Mouse (Mus musculus) liver, embryonic 16.5 days (tissue): ENCODE results near the gene Eif1. TPM values are rescaled to one million over a fixed set of nuclear protein-coding genes. Genes with fewer than 3 reads are reported as not detected.
A peak's percentile ranks its signal among the peaks of the same experiment; 100 is the strongest.
"Not testable (repeated sequence)": the region's sequence is repeated elsewhere in the genome, so short reads cannot be mapped to it uniquely, and the experiment has no call there.

Source experiments
- ATAC-seq: fragments of 200-750 bp; cut with Nextera tagmentation; 2 replicates; pipeline ENCODE4 v1.8.0; 2017; ENCODE audit warnings: low read depth, mild to moderate bottlenecking, moderate number of reproducible peaks, moderate library complexity
- H3K27ac ChIP-seq: fragments of 300-500 bp; sonication (generic); 2 replicates; pipeline ENCODE4 v1.5.1; 2014; ENCODE audit warnings: mild to moderate bottlenecking, low read length
- H3K27me3 ChIP-seq: fragments of 300-500 bp; sonication (generic); 2 replicates; pipeline ENCODE4 v1.6.1; 2014; ENCODE audit warnings: low read depth, low read length, mixed read lengths; ENCODE audit not compliant: control insufficient read depth, insufficient read depth
- H3K36me3 ChIP-seq: fragments of 300-500 bp; sonication (generic); 2 replicates; pipeline ENCODE4 v1.6.1; 2014; ENCODE audit warnings: mild to moderate bottlenecking; ENCODE audit not compliant: control insufficient read depth, insufficient read depth
- H3K4me1 ChIP-seq: fragments of 300-500 bp; sonication (generic); 2 replicates; pipeline ENCODE4 v1.6.1; 2014; ENCODE audit warnings: low read depth, low read length, mixed read lengths; ENCODE audit not compliant: control insufficient read depth
- H3K4me2 ChIP-seq: fragments of 300-500 bp; sonication (generic); 2 replicates; pipeline ENCODE4 v1.6.1; 2014; ENCODE audit warnings: low read depth, low read length, mixed read lengths
- H3K4me3 ChIP-seq: fragments of 300-500 bp; sonication (generic); 2 replicates; pipeline ENCODE4 v1.5.1; 2014; ENCODE audit warnings: low read depth, mild to moderate bottlenecking, low read length
- H3K9ac ChIP-seq: fragments of 300-500 bp; sonication (generic); 2 replicates; pipeline ENCODE4 v1.6.1; 2014; ENCODE audit warnings: low read depth, low read length
- H3K9me3 ChIP-seq: fragments of 300-500 bp; sonication (generic); replicated peaks from 2 replicates; pipeline ENCODE4 v1.6.1; 2016; ENCODE audit warnings: low read length; ENCODE audit not compliant: control insufficient read depth
- WGBS: fragments of 180-500 bp; shearing (Covaris S2); extraction: QIAGEN DNeasy Blood & Tissue Kit; methylation state at CpG from one replicate; pipeline ENCODE4 v1.1.7; 2014; ENCODE audit not compliant: insufficient replicate concordance; 5-methylcytosine and 5-hydroxymethylcytosine counted together
- polyA plus RNA-seq: library from polyadenylated mRNA; unstranded; fragments of >200 nt; fragmentation: Nextera tagmentation; extraction: Ambion mirVana; gene quantifications from 2 replicates; pipeline ENCODE4 v1.2.1, GENCODE M21; 2015

The Eif1 gene
- polyA plus RNA-seq, 1 experiment from 2014 or later: 1,629 TPM

DNA sequence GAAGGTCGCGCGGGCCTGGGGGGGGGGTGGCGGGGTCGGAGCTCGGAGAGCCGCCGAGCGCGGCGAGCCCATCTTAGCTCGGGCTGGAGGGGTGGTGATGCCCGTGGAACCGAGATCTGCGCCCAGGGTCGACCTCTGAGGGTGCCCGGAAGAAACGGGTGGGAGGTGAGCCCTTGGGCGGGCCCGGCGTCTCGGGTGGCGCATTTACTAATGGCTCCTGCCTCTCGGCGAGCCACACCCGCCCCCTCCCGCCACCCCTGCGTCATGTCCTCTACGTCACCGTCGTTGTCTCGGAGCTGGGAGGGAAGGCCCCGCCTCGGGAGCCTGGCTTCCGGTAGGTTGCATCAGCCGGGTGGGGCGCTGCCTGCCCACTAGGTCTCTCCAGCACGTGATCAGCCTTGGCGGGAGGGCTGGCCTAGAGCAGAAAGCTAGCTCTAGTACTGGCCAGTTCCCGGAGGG, 516 bp downstream of the Eif1 start:
- H3K27ac ChIP-seq: peak overlapping the region; percentile 98
- no peaks in the 10 kb centered on the region for H3K9me3 ChIP-seq
- peak overlapping the region; percentile 81 for H3K4me2 ChIP-seq
- peak overlapping the region; percentile 85 for H3K4me3 ChIP-seq
- under 1% methylated on average over 34 of the region's 40 CpGs for WGBS
- ATAC-seq: peak; percentile 84
- peaks cover 35% of the 10 kb centered on the region for H3K4me1 ChIP-seq
- H3K36me3 ChIP-seq: peaks cover 19% of the 10 kb centered on the region
- H3K9ac ChIP-seq: peak overlapping the region; percentile 99
- no peaks in the 10 kb centered on the region for H3K27me3 ChIP-seq

DNA sequence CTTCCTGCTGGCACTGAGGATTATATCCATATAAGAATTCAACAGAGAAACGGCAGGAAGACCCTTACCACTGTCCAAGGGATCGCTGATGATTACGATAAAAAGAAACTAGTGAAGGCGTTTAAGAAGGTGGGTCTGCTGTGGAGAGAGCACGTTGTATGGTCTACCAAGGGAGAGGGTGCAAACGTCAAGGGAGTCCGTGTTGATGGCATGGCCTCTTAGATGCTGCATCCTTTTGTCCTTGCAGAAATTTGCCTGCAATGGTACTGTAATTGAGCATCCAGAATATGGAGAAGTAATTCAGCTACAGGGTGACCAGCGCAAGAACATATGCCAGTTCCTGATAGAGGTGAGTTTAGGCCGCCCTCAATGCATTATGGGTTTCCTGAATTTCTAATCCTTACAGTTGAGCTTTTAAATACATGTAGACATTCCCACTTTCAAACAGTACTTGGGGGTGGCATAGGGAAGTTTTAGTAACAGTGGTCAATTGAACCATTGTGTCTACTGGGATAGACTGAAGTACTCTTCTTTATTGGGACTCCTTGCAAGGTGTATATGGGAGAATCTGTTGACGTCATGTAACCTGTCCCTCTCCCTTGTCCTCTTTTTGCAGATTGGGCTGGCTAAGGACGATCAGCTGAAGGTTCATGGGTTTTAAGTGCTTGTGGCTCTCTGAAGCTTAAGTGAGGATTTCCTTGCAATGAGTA, 1.2 kb downstream of the Eif1 start:
- H3K27ac ChIP-seq: peak overlapping the region; percentile 98
- H3K27me3 ChIP-seq, H3K9me3 ChIP-seq, ATAC-seq: not testable (repeated sequence)
- H3K4me3 ChIP-seq: peak overlapping the region; percentile 85
- peaks cover 19% of the 10 kb centered on the region for H3K36me3 ChIP-seq
- H3K4me2 ChIP-seq: peak overlapping the region; percentile 81
- peaks cover 35% of the 10 kb centered on the region for H3K4me1 ChIP-seq
- WGBS: 10% methylated on average over 11 of the region's 11 CpGs
- peak overlapping the region; percentile 99 for H3K9ac ChIP-seq

DNA sequence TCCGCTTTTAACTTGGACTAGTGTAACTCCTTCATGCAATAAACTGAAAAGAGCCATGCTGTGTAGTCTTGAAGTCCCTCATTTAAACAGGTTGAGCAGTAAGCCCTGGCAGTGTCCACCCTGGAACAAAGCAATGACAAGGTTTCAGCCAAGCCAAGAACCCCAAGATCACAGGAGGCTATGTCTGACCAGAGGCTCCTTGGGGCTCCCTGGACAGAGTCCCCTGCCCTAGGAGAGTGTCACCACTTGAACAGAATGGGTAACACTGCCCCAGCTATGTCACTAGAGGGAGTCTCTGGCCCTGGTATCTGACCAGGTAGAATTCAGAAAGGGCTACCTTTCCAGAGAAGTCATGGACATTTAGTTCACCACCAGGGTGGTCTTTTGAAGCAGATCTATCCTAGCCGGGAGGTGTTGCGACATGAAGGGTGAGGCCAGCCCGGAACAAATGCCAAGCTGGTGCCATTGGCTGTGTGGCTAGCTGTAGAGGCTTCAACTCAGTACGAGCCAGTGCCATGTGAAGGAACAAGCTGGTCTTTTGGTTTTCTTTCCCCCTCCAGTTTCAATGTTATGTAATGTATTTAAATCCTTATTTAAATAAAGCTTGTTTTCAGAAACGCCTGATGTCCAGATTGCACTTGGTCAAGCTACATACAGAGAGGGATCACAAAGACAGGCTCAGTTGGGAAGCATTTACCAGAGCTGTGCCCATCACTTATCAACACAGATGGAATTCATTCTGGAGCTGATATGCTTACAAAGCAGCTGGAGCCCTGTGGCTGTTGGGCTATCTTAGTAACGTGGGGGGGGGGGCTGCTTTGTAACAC, 2.0 kb downstream of the Eif1 start:
- peak overlapping the region; percentile 10; the same call in 1 of the 2 replicates for H3K27ac ChIP-seq
- peak overlapping the region; percentile 9; the same call in 1 of the 2 replicates for H3K9ac ChIP-seq
- peaks cover 19% of the 10 kb centered on the region for H3K36me3 ChIP-seq
- not testable (repeated sequence) for H3K9me3 ChIP-seq, ATAC-seq, H3K27me3 ChIP-seq
- peaks cover 35% of the 10 kb centered on the region for H3K4me1 ChIP-seq
- 72% methylated on average over 7 of the region's 7 CpGs for WGBS
- peak overlapping the region; percentile 81 for H3K4me2 ChIP-seq
- peak overlapping the region; percentile 23 for H3K4me3 ChIP-seq

DNA sequence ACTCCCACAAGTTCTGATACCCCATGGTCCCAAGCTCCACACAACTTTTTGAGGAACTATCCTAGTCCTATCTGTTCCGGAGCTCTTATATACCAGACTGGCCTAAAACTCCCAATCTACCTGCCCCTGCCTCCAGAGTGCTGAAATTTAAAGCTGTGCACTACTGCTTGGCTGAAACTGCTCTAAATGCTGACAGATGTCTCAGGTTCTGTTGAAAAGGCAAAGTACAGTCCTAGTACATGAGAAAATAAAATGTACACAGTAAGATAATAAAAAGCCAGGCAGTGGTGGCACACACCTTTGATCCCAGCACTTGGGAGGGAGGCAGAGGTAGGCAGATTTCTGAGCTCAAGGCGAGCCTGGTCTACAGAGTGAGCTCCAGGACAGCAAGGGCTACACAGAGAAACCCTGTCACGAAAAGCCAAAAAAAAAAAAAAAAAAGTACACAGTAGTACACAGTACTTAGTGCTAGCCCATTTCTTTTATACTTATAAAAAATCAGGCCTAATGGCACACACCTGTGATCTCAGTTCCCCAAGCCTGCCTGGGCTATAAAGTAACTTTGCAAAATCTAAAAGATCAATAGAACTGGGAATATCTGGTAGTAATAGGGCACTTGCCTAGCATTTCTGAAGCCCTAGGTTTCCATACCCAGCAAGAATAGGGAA, 3.0 kb downstream of the Eif1 start:
- no peak for ATAC-seq
- Histone ChIP-seq H3K4me3 (peak overlapping the region; percentile 23; the same call in 1 of the 2 replicates), H3K27ac (peak overlapping the region; percentile 21; the same call in 1 of the 2 replicates), H3K27me3 (no peaks in the 10 kb centered on the region), H3K4me1 (peaks cover 27% of the 10 kb centered on the region), H3K36me3 (peaks cover 19% of the 10 kb centered on the region), H3K9ac (peak overlapping the region; percentile 23; the same call in 1 of the 2 replicates), H3K4me2 (peak overlapping the region; percentile 10; the same call in 1 of the 2 replicates), H3K9me3 (no peaks in the 10 kb centered on the region)
- 51% methylated on average over 3 of the region's 3 CpGs for WGBS

DNA sequence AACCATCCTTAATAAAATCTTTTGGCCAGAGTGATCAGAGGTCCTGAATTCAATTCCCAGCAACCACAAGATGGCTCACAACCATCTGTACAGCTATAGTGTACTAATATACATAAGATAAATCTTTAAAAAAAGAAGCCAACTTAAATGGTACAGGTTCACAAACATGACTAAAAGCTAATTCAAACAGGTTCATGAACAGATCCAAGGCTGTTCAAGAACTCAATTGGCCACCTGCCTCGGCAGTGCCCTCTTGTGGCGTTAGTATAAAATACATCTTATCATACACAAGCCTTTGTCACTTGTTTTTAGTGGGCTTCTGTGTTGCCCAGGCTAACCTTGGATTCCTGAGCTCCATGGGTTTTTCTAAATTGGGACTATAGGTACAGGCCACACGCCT, 3.9 kb downstream of the Eif1 start:
- H3K36me3 ChIP-seq: peaks cover 19% of the 10 kb centered on the region
- no peaks in the 10 kb centered on the region for H3K27me3 ChIP-seq
- H3K4me2 ChIP-seq: no peak overlapping the region
- H3K9ac ChIP-seq: no peak overlapping the region
- ATAC-seq: no peak
- H3K27ac ChIP-seq: no peak overlapping the region
- peaks cover 18% of the 10 kb centered on the region for H3K4me1 ChIP-seq
- H3K4me3 ChIP-seq: no peak overlapping the region
- H3K9me3 ChIP-seq: no peaks in the 10 kb centered on the region
- 10% methylated on average over 3 of the region's 3 CpGs for WGBS

DNA sequence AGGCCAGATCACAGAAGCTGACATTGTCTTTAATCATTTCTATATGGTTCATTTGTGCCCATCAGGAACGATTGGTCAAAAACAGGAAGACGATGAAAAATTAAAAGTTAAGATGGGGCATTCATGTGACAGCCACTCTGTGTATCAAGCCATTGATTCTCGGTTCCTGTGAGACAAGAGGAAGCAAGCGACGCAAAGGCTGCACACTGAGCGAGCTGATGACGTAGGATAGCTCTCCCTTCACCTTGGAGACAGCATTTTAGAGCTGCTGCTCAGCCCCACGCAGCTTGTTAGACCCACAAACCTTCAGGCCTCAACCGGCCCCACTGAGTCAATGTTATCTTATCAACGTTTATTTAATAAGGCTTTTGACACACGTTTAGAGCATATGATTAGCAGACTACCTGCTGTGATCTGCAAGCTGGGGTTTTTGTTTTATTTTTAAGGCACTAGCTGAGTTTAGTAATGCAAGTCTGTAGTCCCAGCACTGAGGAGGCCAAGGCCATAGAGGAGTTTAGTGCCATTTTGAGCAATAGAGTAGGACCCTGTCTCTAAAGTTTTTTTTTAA, 5.5 kb downstream of the Eif1 start:
- H3K9ac ChIP-seq: no peak overlapping the region
- ATAC-seq: no peak
- H3K4me2 ChIP-seq: no peak overlapping the region
- H3K4me3 ChIP-seq: no peak overlapping the region
- 66% methylated on average over 11 of the region's 11 CpGs for WGBS
- H3K27me3 ChIP-seq: no peaks in the 10 kb centered on the region
- H3K4me1 ChIP-seq: peaks cover 13% of the 10 kb centered on the region
- H3K9me3 ChIP-seq: no peaks in the 10 kb centered on the region
- H3K27ac ChIP-seq: no peak overlapping the region
- peaks cover 19% of the 10 kb centered on the region for H3K36me3 ChIP-seq

DNA sequence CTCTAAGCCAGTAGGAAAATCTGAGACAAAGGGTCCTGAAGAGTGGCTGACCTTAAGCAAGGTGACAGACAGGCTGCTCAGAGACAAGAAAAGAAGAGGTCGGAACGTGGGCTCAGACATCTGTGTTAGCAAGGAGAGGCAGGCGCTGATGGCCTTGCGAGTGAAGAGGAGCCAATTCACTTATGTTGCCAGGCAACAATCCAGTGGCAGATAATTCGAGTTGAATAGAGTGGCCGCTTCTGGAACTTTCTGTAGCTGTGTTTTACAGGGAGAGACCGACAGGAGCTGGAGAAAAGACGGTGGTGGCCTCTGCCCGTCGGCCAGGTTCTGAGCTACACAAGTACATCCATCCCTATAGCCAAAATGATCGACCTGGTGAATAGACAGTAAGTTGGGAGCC, 7.6 kb downstream of the Eif1 start:
- Histone ChIP-seq H3K4me3 (no peak overlapping the region), H3K4me2 (no peak overlapping the region), H3K27ac (no peak overlapping the region), H3K9me3 (no peaks in the 10 kb centered on the region), H3K36me3 (peaks cover 3% of the 10 kb centered on the region), H3K27me3 (no peaks in the 10 kb centered on the region), H3K9ac (no peak overlapping the region), H3K4me1 (peaks cover 2% of the 10 kb centered on the region; the same call in 1 of the 2 replicates)
- WGBS: 66% methylated on average over 11 of the region's 11 CpGs
- ATAC-seq: no peak

DNA sequence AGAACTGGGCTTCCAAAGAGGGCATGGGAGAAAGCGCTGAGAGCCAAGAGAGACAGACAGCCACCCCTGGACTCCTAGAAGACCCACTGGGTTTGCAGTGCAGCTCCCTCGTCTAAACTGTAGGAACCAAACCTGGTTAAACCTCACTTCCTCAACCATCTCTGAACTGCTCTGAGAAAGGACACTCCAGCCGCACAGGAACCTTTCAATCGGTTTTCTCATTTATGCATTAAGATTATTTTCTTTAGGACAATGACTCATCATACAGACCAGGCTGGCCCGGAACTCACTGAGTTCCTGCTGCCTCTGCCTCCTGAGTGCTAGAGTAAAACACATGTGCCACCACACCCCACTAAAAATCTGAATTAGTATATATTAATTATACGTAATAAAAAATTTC, 8.1 kb downstream of the Eif1 start:
- Histone ChIP-seq H3K27ac (no peak overlapping the region), H3K9me3 (no peaks in the 10 kb centered on the region), H3K4me2 (no peak overlapping the region), H3K4me3 (no peak overlapping the region), H3K27me3 (no peaks in the 10 kb centered on the region), H3K4me1 (no peaks in the 10 kb centered on the region), H3K36me3 (no peaks in the 10 kb centered on the region), H3K9ac (no peak overlapping the region)
- 44% methylated on average over 6 of the region's 6 CpGs for WGBS
- no peak for ATAC-seq
